ENCODE assay signal across 29 mouse cellular contexts in genomic region chr10:62501951-62502350, GRCm38 (mm10). TPM values are rescaled to one million over a fixed set of nuclear protein-coding genes. Genes with fewer than 3 reads are reported as not detected.
DNase-seq lines count a peak whose midpoint lies in the region; ATAC-seq and TF ChIP-seq lines count a peak whose summit lies in the region.
"Had no signal": no experiment of that assay in that cellular context is flagged by ENCODE, and none has a peak within 500 bp of the region (broad histone marks: within the 10 kb centered on the region; RNA-seq: fewer than 3 reads in every experiment).

No protein-coding gene starts in this region.

- no peak overlapping the region for H3K4me2 ChIP-seq in kidney, embryonic 16.5 days (replicated peaks; ENCODE audit: low read depth, low read length)
- H3K4me2 ChIP-seq: embryonic facial prominence, embryonic 15.5 days; forebrain, embryonic 12.5 days; heart, embryonic 15.5 days; hindbrain, embryonic 12.5 days; limb, embryonic 12.5 days; liver, embryonic 13.5 days; lung, embryonic 15.5 days; neural tube, embryonic 12.5 days; stomach, embryonic 15.5 days had no signal

- no peaks in the 10 kb centered on the region for H3K27me3 ChIP-seq in megakaryocyte, embryonic 14.5 days (replicated peaks)
- H3K27me3 ChIP-seq in MEL (ENCODE audit: control insufficient read depth in 1 of 2, insufficient read depth in 2 of 2, low read length in 2 of 2), result no peaks in the 10 kb centered on the region
- H3K27me3 ChIP-seq in kidney, embryonic 16.5 days (ENCODE audit: insufficient read depth, low read length), result peaks cover 1% of the 10 kb centered on the region; the same call in 1 of the 2 replicates
- H3K27me3 ChIP-seq: embryonic facial prominence, embryonic 15.5 days; heart, embryonic 15.5 days; liver, embryonic 13.5 days; lung, embryonic 15.5 days; neural tube, embryonic 12.5 days; stomach, embryonic 15.5 days had no signal

- TF ChIP-seq CTCF in MEL (IDR thresholded peaks at IDR 0.05 in 2 of 3, conservative IDR thresholded peaks at IDR 0.05 in 1 of 3; ENCODE audit: control insufficient read depth in 1 of 3, insufficient read depth in 1 of 3, low read depth in 2 of 3, low read length in 3 of 3, poor library complexity in 1 of 3, severe bottlenecking in 1 of 3), result no peak

- H3K27ac ChIP-seq in MEL (ENCODE audit: control insufficient read depth, low read depth, low read length), result peak overlapping the region; percentile 94
- no peak overlapping the region for H3K27ac ChIP-seq in kidney, embryonic 16.5 days (ENCODE audit: low read length)
- H3K27ac ChIP-seq: embryonic facial prominence, embryonic 10.5 days; embryonic facial prominence, embryonic 15.5 days; forebrain, embryonic 12.5 days; heart, embryonic 15.5 days; hindbrain, embryonic 12.5 days; limb, embryonic 12.5 days; lung, embryonic 15.5 days; neural tube, embryonic 12.5 days; stomach, embryonic 15.5 days had no signal

- TF ChIP-seq RAD21 in MEL (IDR thresholded peaks at IDR 0.05; ENCODE audit: low read depth, low read length), result no peak

- DNase-seq in adrenal gland, postnatal 14 days, result peak; percentile 8
- DNase-seq in adrenal gland, adult 2 months, result no peak
- DNase-seq in MEL (ENCODE audit: low read depth, low spot score), result peak; percentile 32
- DNase-seq in naive thymus-derived CD4-positive, alpha-beta T cell, adult 2 months (ENCODE audit: low read depth), result peak; percentile 27
- DNase-seq in B cell, adult 2 months, result no peak
- DNase-seq: adrenal gland, postnatal 36 days; cerebellum, adult 8-10 months; cerebellum, postnatal 25 days; forebrain, postnatal 0 days; gastrocnemius, postnatal 14 days; heart, postnatal 36 days; liver, embryonic 13.5 days; lung, postnatal 4 days; midbrain, embryonic 14.5 days; right cerebral cortex, adult 18-20 months; thymus, postnatal 14 days had no signal

- peaks cover 66% of the 10 kb centered on the region for H3K4me1 ChIP-seq in megakaryocyte, embryonic 14.5 days
- peaks cover 13 to 43% of the 10 kb centered on the region in 2 experiments for H3K4me1 ChIP-seq in MEL (ENCODE audit: control insufficient read depth in 1 of 2, insufficient read depth in 2 of 2, low read length in 2 of 2)
- no peaks in the 10 kb centered on the region for H3K4me1 ChIP-seq in kidney, embryonic 16.5 days (ENCODE audit: insufficient read depth, low read length)
- H3K4me1 ChIP-seq: embryonic facial prominence, embryonic 10.5 days; embryonic facial prominence, embryonic 15.5 days; forebrain, embryonic 12.5 days; heart, embryonic 15.5 days; hindbrain, embryonic 12.5 days; limb, embryonic 12.5 days; lung, embryonic 15.5 days; neural tube, embryonic 12.5 days; stomach, embryonic 15.5 days had no signal

- no peak for ATAC-seq in megakaryocyte, adult 5-6 weeks (ENCODE audit: poor library complexity, severe bottlenecking)
- no peak for ATAC-seq in kidney, embryonic 16.5 days (ENCODE audit: low FRiP score, low TSS enrichment)
- ATAC-seq: forebrain, postnatal 0 days; intestine, postnatal 0 days had no signal

- no peaks in the 10 kb centered on the region for H3K9me3 ChIP-seq in megakaryocyte, embryonic 14.5 days
- H3K9me3 ChIP-seq in MEL (replicated peaks; ENCODE audit: insufficient read depth, low read length), result no peaks in the 10 kb centered on the region
- no peaks in the 10 kb centered on the region for H3K9me3 ChIP-seq in kidney, embryonic 16.5 days (ENCODE audit: low read length)
- H3K9me3 ChIP-seq: embryonic facial prominence, embryonic 10.5 days; embryonic facial prominence, embryonic 15.5 days; forebrain, embryonic 12.5 days; heart, embryonic 15.5 days; hindbrain, embryonic 12.5 days; limb, embryonic 12.5 days; liver, embryonic 13.5 days; lung, embryonic 15.5 days; neural tube, embryonic 12.5 days; stomach, embryonic 15.5 days had no signal

- peak overlapping the region; percentile 63; the same call in 1 of the 2 replicates for H3K9ac ChIP-seq in MEL (ENCODE audit: control insufficient read depth, low read depth, low read length, poor library complexity, severe bottlenecking)
- H3K9ac ChIP-seq in kidney, embryonic 16.5 days (replicated peaks; ENCODE audit: low read length), result no peak overlapping the region
- H3K9ac ChIP-seq: embryonic facial prominence, embryonic 15.5 days; forebrain, embryonic 12.5 days; forebrain, postnatal 0 days; heart, embryonic 15.5 days; hindbrain, embryonic 12.5 days; limb, embryonic 12.5 days; liver, embryonic 13.5 days; lung, embryonic 15.5 days; neural tube, embryonic 12.5 days; stomach, embryonic 15.5 days had no signal

- no peak for TF ChIP-seq EP300 in MEL (IDR thresholded peaks at IDR 0.05; ENCODE audit: low read depth in 1 of 2, low read length in 2 of 2)

- no peak for TF ChIP-seq POLR2A in MEL (IDR thresholded peaks at IDR 0.05; ENCODE audit: control insufficient read depth in 1 of 2, insufficient read depth in 1 of 2, low read depth in 1 of 2, low read length in 2 of 2, poor library complexity in 1 of 2)

- peaks cover 64% of the 10 kb centered on the region for H3K36me3 ChIP-seq in megakaryocyte, embryonic 14.5 days (replicated peaks; ENCODE audit: low read length)
- peaks cover 8 to 49% of the 10 kb centered on the region in 2 experiments for H3K36me3 ChIP-seq in MEL (ENCODE audit: control insufficient read depth in 1 of 2, insufficient read depth in 2 of 2, low read length in 2 of 2)
- H3K36me3 ChIP-seq in kidney, embryonic 16.5 days (ENCODE audit: insufficient read depth, low read length), result no peaks in the 10 kb centered on the region
- H3K36me3 ChIP-seq: embryonic facial prominence, embryonic 10.5 days; embryonic facial prominence, embryonic 15.5 days; forebrain, embryonic 12.5 days; heart, embryonic 15.5 days; hindbrain, embryonic 12.5 days; limb, embryonic 12.5 days; liver, embryonic 13.5 days; lung, embryonic 15.5 days; neural tube, embryonic 12.5 days; stomach, embryonic 15.5 days had no signal

- peak overlapping the region; percentile 81 for H3K4me3 ChIP-seq in megakaryocyte, embryonic 14.5 days (replicated peaks)
- no peak overlapping the region for H3K4me3 ChIP-seq in MEL (ENCODE audit: control insufficient read depth in 1 of 2, insufficient read depth in 1 of 2, low read depth in 2 of 2, low read length in 2 of 2)
- H3K4me3 ChIP-seq in kidney, embryonic 16.5 days (ENCODE audit: low read length), result no peak overlapping the region
- H3K4me3 ChIP-seq: embryonic facial prominence, embryonic 10.5 days; embryonic facial prominence, embryonic 15.5 days; forebrain, embryonic 12.5 days; heart, embryonic 15.5 days; hindbrain, embryonic 12.5 days; limb, embryonic 12.5 days; liver, embryonic 13.5 days; lung, embryonic 15.5 days; neural tube, embryonic 12.5 days; stomach, embryonic 15.5 days had no signal

- 81% methylated on average over 7 of the region's 7 CpGs for WGBS in kidney, embryonic 16.5 days

- H3K79me2 ChIP-seq in MEL (ENCODE audit: control insufficient read depth, insufficient read depth, low read length, poor library complexity), result peaks cover 49% of the 10 kb centered on the region

TF ChIP-seq in MEL, 35 proteins besides CTCF, POLR2A, EP300 and RAD21 (continues in another document):
- TF ChIP-seq ZC3H11A (IDR thresholded peaks at IDR 0.05; ENCODE audit: low read depth, low read length), result no peak

RNA-seq across cellular contexts. Expression of gene Vps26a, which starts 15.3 kb away (rescaled TPM):
- 49.3 and 53.0 TPM in 2 replicates for total RNA-seq in adrenal gland, postnatal 14 days (2021)
- 10 to 100 TPM; 54.8 to 58.8 TPM for total RNA-seq in adrenal gland, adult 2 months (2021)
- 3.7 and 4.4 TPM in 2 replicates for polyA plus RNA-seq in adrenal gland, adult 2 months (2012; rRNA removed)
- polyA plus RNA-seq in megakaryocyte, embryonic 14.5 days (2012; ENCODE audit: insufficient read depth, low replicate concordance), result 1.1 and 8.9 TPM in 2 replicates
- 101 and 124 TPM in 2 replicates for total RNA-seq in megakaryocyte, adult 5-6 weeks (2015)
- total RNA-seq in megakaryocyte, adult 5-6 weeks (2017), result 124 and 146 TPM in 2 replicates
- total RNA-seq in MEL (2012; rRNA removed), result 34.2 and 43.6 TPM in 2 replicates
- 10 to 100 TPM in 1 of 2 experiments, not detected in 1; 64.1 TPM for polyA plus RNA-seq in MEL (2012; ENCODE audit: insufficient read depth in 1 of 2, insufficient read length in 2 of 2, low read depth in 1 of 2, low replicate concordance in 2 of 2, missing spikeins in 1 of 2)
- 84.6 and 88.6 TPM in 2 replicates for polyA plus RNA-seq in kidney, embryonic 16.5 days (2015; fragmentation: Nextera tagmentation; extraction: Ambion mirVana)

RNA-seq across cellular contexts. Expression of gene Srgn, which starts 25.3 kb away (rescaled TPM):
- total RNA-seq in adrenal gland, postnatal 14 days (2021), result 41.1 and 64.5 TPM in 2 replicates
- 10 to 100 TPM; 46.7 to 61.5 TPM for total RNA-seq in adrenal gland, adult 2 months (2021)
- 7.2 and 11.5 TPM in 2 replicates for polyA plus RNA-seq in adrenal gland, adult 2 months (2012; rRNA removed)
- polyA plus RNA-seq in megakaryocyte, embryonic 14.5 days (2012; ENCODE audit: insufficient read depth, low replicate concordance), result 95.0 and 696 TPM in 2 replicates
- total RNA-seq in megakaryocyte, adult 5-6 weeks (2015), result 646 and 668 TPM in 2 replicates
- 492 and 500 TPM in 2 replicates for total RNA-seq in megakaryocyte, adult 5-6 weeks (2017)
- 217 and 236 TPM in 2 replicates for total RNA-seq in MEL (2012; rRNA removed)
- polyA plus RNA-seq in MEL (2012; ENCODE audit: insufficient read depth in 1 of 2, insufficient read length in 2 of 2, low read depth in 1 of 2, low replicate concordance in 2 of 2, missing spikeins in 1 of 2), result 100 to 1,000 TPM in 1 of 2 experiments, not detected in 1; 164 TPM
- 8.2 and 9.6 TPM in 2 replicates for polyA plus RNA-seq in kidney, embryonic 16.5 days (2015; fragmentation: Nextera tagmentation; extraction: Ambion mirVana)

RNA-seq across cellular contexts. Expression of gene Supv3l1, which starts 52.4 kb away (rescaled TPM):
- 38.7 and 41.9 TPM in 2 replicates for total RNA-seq in adrenal gland, postnatal 14 days (2021)
- 10 to 100 TPM; 33.6 to 36.7 TPM for total RNA-seq in adrenal gland, adult 2 months (2021)
- 19.7 and 25.4 TPM in 2 replicates for polyA plus RNA-seq in adrenal gland, adult 2 months (2012; rRNA removed)
- 10.9 TPM in 2 replicates for polyA plus RNA-seq in megakaryocyte, embryonic 14.5 days (2012; ENCODE audit: insufficient read depth, low replicate concordance)
- total RNA-seq in megakaryocyte, adult 5-6 weeks (2015), result 14.9 and 20.5 TPM in 2 replicates
- 19.5 and 20.7 TPM in 2 replicates for total RNA-seq in megakaryocyte, adult 5-6 weeks (2017)
- 42.3 and 51.8 TPM in 2 replicates for total RNA-seq in MEL (2012; rRNA removed)
- 10 to 100 TPM in 1 of 2 experiments, not detected in 1; 72.0 TPM for polyA plus RNA-seq in MEL (2012; ENCODE audit: insufficient read depth in 1 of 2, insufficient read length in 2 of 2, low read depth in 1 of 2, low replicate concordance in 2 of 2, missing spikeins in 1 of 2)
- polyA plus RNA-seq in kidney, embryonic 16.5 days (2015; fragmentation: Nextera tagmentation; extraction: Ambion mirVana), result 32.3 and 32.5 TPM in 2 replicates

RNA-seq across cellular contexts. Expression of gene 4930507D05Rik, which starts 52.7 kb away (rescaled TPM):
- 0.41 and 0.60 TPM in 2 replicates for total RNA-seq in adrenal gland, postnatal 14 days (2021)
- total RNA-seq in adrenal gland, adult 2 months (2021), result under 1 TPM; 0.35 TPM
- not detected in 2 replicates for polyA plus RNA-seq in adrenal gland, adult 2 months (2012; rRNA removed)
- polyA plus RNA-seq in megakaryocyte, embryonic 14.5 days (2012; ENCODE audit: insufficient read depth, low replicate concordance), result not detected in 2 replicates
- not detected in 2 replicates for total RNA-seq in megakaryocyte, adult 5-6 weeks (2015)
- total RNA-seq in megakaryocyte, adult 5-6 weeks (2017), result 0.69 TPM in 1 of 2 replicates, not detected in the other
- total RNA-seq in MEL (2012; rRNA removed), result 0.36 and 0.58 TPM in 2 replicates
- under 1 TPM in 1 of 2 experiments, not detected in 1; 0.33 TPM for polyA plus RNA-seq in MEL (2012; ENCODE audit: insufficient read depth in 1 of 2, insufficient read length in 2 of 2, low read depth in 1 of 2, low replicate concordance in 2 of 2, missing spikeins in 1 of 2)
- 0.66 and 0.99 TPM in 2 replicates for polyA plus RNA-seq in kidney, embryonic 16.5 days (2015; fragmentation: Nextera tagmentation; extraction: Ambion mirVana)

Comparison
In these comparisons a context has a peak if more than half of its experiments do, and no peak if none do; other contexts are left out.
1. DNase-seq: peak in adrenal gland, postnatal 14 days (single experiment), MEL (single experiment) and naive thymus-derived CD4-positive, alpha-beta T cell, adult 2 months (single experiment); none in adrenal gland, adult 2 months (single experiment) and B cell, adult 2 months (0 of 2).